Comparison of ENCODE assay signal across 15 mouse cellular contexts in genomic region chr5:107932556-107932955, GRCm38 (mm10). TPM values are rescaled to one million over a fixed set of nuclear protein-coding genes. Genes with fewer than 3 reads are reported as not detected.
DNase-seq lines count a peak whose midpoint lies in the region; ATAC-seq lines count a peak whose summit lies in the region.
"Had no signal": no experiment of that assay in that cellular context is flagged by ENCODE, and none has a peak within 500 bp of the region (broad histone marks: within the 10 kb centered on the region; RNA-seq: fewer than 3 reads in every experiment).

No protein-coding gene starts in this region.

- no peaks in the 10 kb centered on the region for H3K36me3 ChIP-seq in hindbrain, embryonic 15.5 days
- H3K36me3 ChIP-seq in hindbrain, embryonic 16.5 days (ENCODE audit: control insufficient read depth, insufficient read depth, low read length): no peaks in the 10 kb centered on the region
- H3K36me3 ChIP-seq: kidney, embryonic 15.5 days; limb, embryonic 13.5 days had no signal

- no peak overlapping the region for H3K9ac ChIP-seq in hindbrain, embryonic 15.5 days
- H3K9ac ChIP-seq in hindbrain, embryonic 16.5 days (ENCODE audit: low read depth, low read length): no peak overlapping the region
- H3K9ac ChIP-seq: forebrain, embryonic 13.5 days; kidney, embryonic 15.5 days; limb, embryonic 13.5 days had no signal

- peak; percentile 48; the same call in 1 of the 2 replicates for ATAC-seq in hindbrain, embryonic 15.5 days (ENCODE audit: low FRiP score, low read depth)
- no peak for ATAC-seq in hindbrain, embryonic 16.5 days
- ATAC-seq in monocyte, adult 5-6 weeks (replicated peaks; ENCODE audit: insufficient number of reproducible peaks, low FRiP score, low TSS enrichment, poor library complexity, severe bottlenecking): peak; percentile 59
- ATAC-seq: forebrain, embryonic 13.5 days; Patski had no signal

- H3K27ac ChIP-seq in hindbrain, embryonic 15.5 days (replicated peaks): no peak overlapping the region
- H3K27ac ChIP-seq in hindbrain, embryonic 16.5 days (ENCODE audit: low read depth, low read length): no peak overlapping the region
- H3K27ac ChIP-seq: forebrain, embryonic 13.5 days; kidney, embryonic 15.5 days; limb, embryonic 13.5 days had no signal

- WGBS in hindbrain, embryonic 15.5 days: 40% methylated on average over 2 of the region's 2 CpGs
- WGBS in hindbrain, embryonic 16.5 days: 53% methylated on average over 2 of the region's 2 CpGs

- H3K4me3 ChIP-seq in hindbrain, embryonic 15.5 days: no peak overlapping the region
- no peak overlapping the region for H3K4me3 ChIP-seq in hindbrain, embryonic 16.5 days (ENCODE audit: low read length)
- H3K4me3 ChIP-seq: forebrain, embryonic 13.5 days; kidney, embryonic 15.5 days; limb, embryonic 13.5 days had no signal

- no peaks in the 10 kb centered on the region for H3K27me3 ChIP-seq in hindbrain, embryonic 15.5 days
- no peaks in the 10 kb centered on the region for H3K27me3 ChIP-seq in hindbrain, embryonic 16.5 days (replicated peaks; ENCODE audit: control insufficient read depth, insufficient read depth, low read length)
- H3K27me3 ChIP-seq: forebrain, embryonic 13.5 days; kidney, embryonic 15.5 days; limb, embryonic 13.5 days; Patski had no signal

- no peaks in the 10 kb centered on the region for H3K9me3 ChIP-seq in hindbrain, embryonic 15.5 days
- H3K9me3 ChIP-seq in hindbrain, embryonic 16.5 days (ENCODE audit: control insufficient read depth, low read length): no peaks in the 10 kb centered on the region
- H3K9me3 ChIP-seq: forebrain, embryonic 13.5 days; kidney, embryonic 15.5 days; limb, embryonic 13.5 days had no signal

- peak; percentile 65 for DNase-seq in CD4-positive helper T cell, adult 2 months (ENCODE audit: low read depth, low spot score)
- peak; percentile 83 for DNase-seq in cerebellum, adult 9-10 months
- DNase-seq in embryo, embryonic 9.5 days (ENCODE audit: extremely low spot score): no peak
- DNase-seq in right cerebral cortex, postnatal 10 days (ENCODE audit: low spot score in 2 of 2): no peak
- no peak for DNase-seq in kidney, adult 18-20 months
- DNase-seq: adrenal gland, postnatal 14 days; gastrocnemius, postnatal 25 days; lung, postnatal 10 days had no signal

- H3K4me1 ChIP-seq in hindbrain, embryonic 15.5 days (replicated peaks): peaks cover 5% of the 10 kb centered on the region; the same call in 1 of the 2 replicates
- no peaks in the 10 kb centered on the region; the same call in 1 of the 2 replicates for H3K4me1 ChIP-seq in hindbrain, embryonic 16.5 days (ENCODE audit: control insufficient read depth, insufficient read depth, low read depth, low read length)
- H3K4me1 ChIP-seq: forebrain, embryonic 13.5 days; kidney, embryonic 15.5 days had no signal

- H3K4me2 ChIP-seq in hindbrain, embryonic 15.5 days: no peak overlapping the region
- no peak overlapping the region for H3K4me2 ChIP-seq in hindbrain, embryonic 16.5 days (ENCODE audit: low read length)
- H3K4me2 ChIP-seq: forebrain, embryonic 13.5 days; kidney, embryonic 15.5 days; limb, embryonic 13.5 days had no signal

RNA-seq across cellular contexts. Expression of gene Rpl5, which starts 32.3 kb away (rescaled TPM):
- polyA plus RNA-seq in hindbrain, embryonic 15.5 days (2015; fragmentation: Nextera tagmentation; extraction: Ambion mirVana): 57.8 and 61.0 TPM in 2 replicates
- 53.9 and 59.3 TPM in 2 replicates for polyA plus RNA-seq in hindbrain, embryonic 16.5 days (2015; fragmentation: Nextera tagmentation; extraction: Ambion mirVana)
- 256 to 830 TPM (median 616 TPM) in 3 replicates for total RNA-seq in monocyte, adult 5-6 weeks (2017)

RNA-seq across cellular contexts. Expression of gene Fam69a, which starts 54.3 kb away (rescaled TPM):
- polyA plus RNA-seq in hindbrain, embryonic 15.5 days (2015; fragmentation: Nextera tagmentation; extraction: Ambion mirVana): 58.7 and 62.0 TPM in 2 replicates
- 68.1 and 73.3 TPM in 2 replicates for polyA plus RNA-seq in hindbrain, embryonic 16.5 days (2015; fragmentation: Nextera tagmentation; extraction: Ambion mirVana)
- 33.7 to 53.5 TPM (median 47.2 TPM) in 3 replicates for total RNA-seq in monocyte, adult 5-6 weeks (2017)

RNA-seq across cellular contexts. Expression of gene Evi5, which starts 57.6 kb away (rescaled TPM):
- 51.7 and 54.8 TPM in 2 replicates for polyA plus RNA-seq in hindbrain, embryonic 15.5 days (2015; fragmentation: Nextera tagmentation; extraction: Ambion mirVana)
- 51.7 and 58.7 TPM in 2 replicates for polyA plus RNA-seq in hindbrain, embryonic 16.5 days (2015; fragmentation: Nextera tagmentation; extraction: Ambion mirVana)
- 29.5 to 30.7 TPM (median 29.8 TPM) in 3 replicates for total RNA-seq in monocyte, adult 5-6 weeks (2017)

Comparison
In these comparisons a context has a peak if more than half of its experiments do, and no peak if none do; other contexts are left out.
1. DNase-seq: peak in CD4-positive helper T cell, adult 2 months (single experiment) and cerebellum, adult 9-10 months (single experiment); none in embryo, embryonic 9.5 days (single experiment), right cerebral cortex, postnatal 10 days (0 of 2) and kidney, adult 18-20 months (single experiment).